ENCODE assay signal across 14 mouse cellular contexts in genomic region chr16:45371076-45371475, GRCm38 (mm10).
"Had no signal": no experiment of that assay in that cellular context is flagged by ENCODE, and none has a peak within 500 bp of the region (broad histone marks: within the 10 kb centered on the region; RNA-seq: fewer than 3 reads in every experiment).

No protein-coding gene starts in this region.

- H3K9ac ChIP-seq: limb, embryonic 12.5 days; liver, embryonic 14.5 days; neural tube, embryonic 15.5 days had no signal

- H3K4me1 ChIP-seq: limb, embryonic 12.5 days; midbrain, embryonic 10.5 days; neural tube, embryonic 15.5 days had no signal

- H3K27ac ChIP-seq: kidney, postnatal 0 days; limb, embryonic 12.5 days; liver, embryonic 14.5 days; midbrain, embryonic 10.5 days; neural tube, embryonic 15.5 days had no signal

- H3K4me3 ChIP-seq: limb, embryonic 12.5 days; midbrain, embryonic 10.5 days; myocyte; neural tube, embryonic 15.5 days had no signal

- H3K36me3 ChIP-seq: limb, embryonic 12.5 days; midbrain, embryonic 10.5 days; neural tube, embryonic 15.5 days had no signal

- H3K27me3 ChIP-seq: limb, embryonic 12.5 days; neural tube, embryonic 15.5 days had no signal

- DNase-seq: kidney, postnatal 36 days; layer of hippocampus, adult 9-11 months; layer of hippocampus, postnatal 36 days; lung, adult 2 months; midbrain, embryonic 14.5 days; right cerebral cortex, adult 18-20 months; right cerebral cortex, postnatal 25 days; thymus, postnatal 4 days had no signal

- H3K9me3 ChIP-seq: limb, embryonic 12.5 days; midbrain, embryonic 10.5 days; neural tube, embryonic 15.5 days had no signal

- H3K4me2 ChIP-seq: limb, embryonic 12.5 days; neural tube, embryonic 15.5 days had no signal
